Mouse (Mus musculus): ENCODE results near the gene Usp49. TPM values are rescaled to one million over a fixed set of nuclear protein-coding genes. Genes with fewer than 3 reads are reported as not detected.

The Usp49 gene
- polyA plus RNA-seq, 1 experiment = 8.8 TPM

- peaks cover 3% of the 10 kb centered on the region; the same call in 1 of the 2 replicates for H3K4me1 ChIP-seq (ENCODE audit: control insufficient read depth, insufficient read depth, low read length)
- H3K4me3 ChIP-seq (ENCODE audit: insufficient read depth, low read length) = no peak overlapping the region
- TF ChIP-seq POLR2A (IDR thresholded peaks at IDR 0.05; ENCODE audit: low read depth, low read length) (no peak), CTCF (IDR thresholded peaks at IDR 0.05; ENCODE audit: borderline replicate concordance, insufficient read depth, low read length) (no peak)
Measured at GRCm38 (mm10) chr17:47669166-47669565, 38.7 kb downstream of the Usp49 start.

GRCm38 (mm10) chr17:47671988-47672310 lies 41.5 kb downstream of the Usp49 start:
- Histone ChIP-seq H3K27ac (ENCODE audit: insufficient read depth, low read length) (no peak overlapping the region), H3K4me1 (ENCODE audit: control insufficient read depth, insufficient read depth, low read length) (peaks cover 3% of the 10 kb centered on the region; the same call in 1 of the 2 replicates), H3K4me3 (ENCODE audit: insufficient read depth, low read length) (peak overlapping the region; percentile 18)
- TF ChIP-seq CTCF (IDR thresholded peaks at IDR 0.05; ENCODE audit: borderline replicate concordance, insufficient read depth, low read length) = no peak
- TF ChIP-seq POLR2A (IDR thresholded peaks at IDR 0.05; ENCODE audit: low read depth, low read length) = no peak

More at GRCm38 (mm10) chr17:47669166-47669565, 38.7 kb downstream of the Usp49 start:
- H3K27ac ChIP-seq (ENCODE audit: insufficient read depth, low read length) = no peak overlapping the region

- TF ChIP-seq POLR2A (IDR thresholded peaks at IDR 0.05; ENCODE audit: low read depth, low read length) (peak; percentile 43; the same call in 1 of the 2 replicates), CTCF (IDR thresholded peaks at IDR 0.05; ENCODE audit: borderline replicate concordance, insufficient read depth, low read length) (no peak)
- Histone ChIP-seq H3K4me1 (ENCODE audit: control insufficient read depth, insufficient read depth, low read length) (peaks cover 3% of the 10 kb centered on the region; the same call in 1 of the 2 replicates), H3K27ac (ENCODE audit: insufficient read depth, low read length) (no peak overlapping the region), H3K4me3 (ENCODE audit: insufficient read depth, low read length) (peak overlapping the region; percentile 25)
Measured at GRCm38 (mm10) chr17:47672311-47673111, 42.0 kb downstream of the Usp49 start.

GRCm38 (mm10) chr17:47676581-47676980 lies 46.1 kb downstream of the Usp49 start:
- Histone ChIP-seq H3K27ac (ENCODE audit: insufficient read depth, low read length) (no peak overlapping the region), H3K4me3 (ENCODE audit: insufficient read depth, low read length) (no peak overlapping the region), H3K4me1 (ENCODE audit: control insufficient read depth, insufficient read depth, low read length) (peaks cover 3% of the 10 kb centered on the region; the same call in 1 of the 2 replicates)
- peak; percentile 55; the same call in 1 of the 2 replicates for TF ChIP-seq CTCF (IDR thresholded peaks at IDR 0.05; ENCODE audit: borderline replicate concordance, insufficient read depth, low read length)
- TF ChIP-seq POLR2A (IDR thresholded peaks at IDR 0.05; ENCODE audit: low read depth, low read length) = no peak

DNA sequence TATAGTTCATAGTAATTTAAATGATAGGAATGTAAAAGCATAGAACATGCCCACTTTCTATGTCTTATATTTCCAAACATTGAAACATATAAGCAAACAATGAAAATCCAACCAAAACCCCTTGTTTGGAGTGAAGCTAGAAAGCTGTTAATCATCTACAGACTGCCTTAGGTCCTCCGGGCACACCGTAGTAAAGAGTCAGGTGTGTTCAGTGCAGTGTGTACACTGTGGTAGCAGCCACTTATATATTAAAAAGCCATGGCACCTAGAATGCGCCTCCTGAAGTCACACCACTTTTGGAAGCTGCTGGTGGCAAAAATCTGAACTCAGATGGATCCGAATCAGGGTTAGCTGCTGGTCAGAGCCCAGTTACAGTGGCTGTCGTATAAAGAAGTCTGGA lies 47.7 kb downstream of the Usp49 start:
- no peak for TF ChIP-seq CTCF (IDR thresholded peaks at IDR 0.05; ENCODE audit: borderline replicate concordance, insufficient read depth, low read length)
- TF ChIP-seq POLR2A (IDR thresholded peaks at IDR 0.05; ENCODE audit: low read depth, low read length) = no peak
- H3K4me1 ChIP-seq (ENCODE audit: control insufficient read depth, insufficient read depth, low read length) = no peaks in the 10 kb centered on the region; the same call in 1 of the 2 replicates
- H3K4me3 ChIP-seq (ENCODE audit: insufficient read depth, low read length) = no peak overlapping the region
- no peak overlapping the region for H3K27ac ChIP-seq (ENCODE audit: insufficient read depth, low read length)

- Histone ChIP-seq H3K4me3 (ENCODE audit: insufficient read depth, low read length) (no peak overlapping the region), H3K27ac (ENCODE audit: insufficient read depth, low read length) (no peak overlapping the region), H3K4me1 (ENCODE audit: control insufficient read depth, insufficient read depth, low read length) (no peaks in the 10 kb centered on the region; the same call in 1 of the 2 replicates)
- TF ChIP-seq POLR2A (IDR thresholded peaks at IDR 0.05; ENCODE audit: low read depth, low read length) (no peak), CTCF (IDR thresholded peaks at IDR 0.05; ENCODE audit: borderline replicate concordance, insufficient read depth, low read length) (no peak)
Measured at GRCm38 (mm10) chr17:47678702-47679101, 48.2 kb downstream of the Usp49 start.

DNA sequence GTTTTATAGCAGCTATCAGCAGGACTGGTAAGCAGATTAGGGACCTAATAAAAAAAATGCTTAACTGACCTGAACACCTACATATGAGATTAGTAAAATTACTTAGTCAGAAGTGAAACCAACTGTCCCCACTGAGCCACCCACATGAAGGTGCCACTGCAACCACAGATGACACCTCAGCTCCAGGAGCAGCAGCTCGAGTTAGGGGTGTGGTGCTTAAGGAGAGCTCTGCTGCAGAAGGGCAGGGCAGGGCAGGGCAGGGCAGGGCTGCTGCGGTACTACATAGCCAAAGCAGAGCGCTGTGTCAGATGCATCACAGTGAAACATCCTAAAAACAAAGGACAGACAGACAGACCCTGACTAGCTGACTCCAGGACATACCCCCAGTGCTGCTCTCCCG lies 52.3 kb downstream of the Usp49 start:
- Histone ChIP-seq H3K27ac (ENCODE audit: insufficient read depth, low read length) (no peak overlapping the region), H3K4me1 (ENCODE audit: control insufficient read depth, insufficient read depth, low read length) (0 out of 2 replicates have a peak, but pooled peaks cover 4% of the 10 kb centered on the region), H3K4me3 (ENCODE audit: insufficient read depth, low read length) (no peak overlapping the region)
- TF ChIP-seq POLR2A (IDR thresholded peaks at IDR 0.05; ENCODE audit: low read depth, low read length) = no peak
- no peak for TF ChIP-seq CTCF (IDR thresholded peaks at IDR 0.05; ENCODE audit: borderline replicate concordance, insufficient read depth, low read length)

- H3K4me3 ChIP-seq (ENCODE audit: insufficient read depth, low read length) = peak overlapping the region; percentile 83
- TF ChIP-seq CTCF (IDR thresholded peaks at IDR 0.05; ENCODE audit: borderline replicate concordance, insufficient read depth, low read length) (no peak), POLR2A (IDR thresholded peaks at IDR 0.05; ENCODE audit: low read depth, low read length) (peak; percentile 88)
- peak overlapping the region; percentile 19 for H3K27ac ChIP-seq (ENCODE audit: insufficient read depth, low read length)
- H3K4me1 ChIP-seq (ENCODE audit: control insufficient read depth, insufficient read depth, low read length) = 0 out of 2 replicates have a peak, but pooled peaks cover 4% of the 10 kb centered on the region
Measured at GRCm38 (mm10) chr17:47687409-47688343, 57.2 kb downstream of the Usp49 start.

GRCm38 (mm10) chr17:47688344-47688607 lies 57.8 kb downstream of the Usp49 start, which contains the start of gene Tomm6:
Tomm6 (minus strand) TSS chr17:47688386.
- H3K4me3 ChIP-seq (ENCODE audit: insufficient read depth, low read length) = peak within 1 kb of the TSS; percentile 83
- TF ChIP-seq POLR2A (IDR thresholded peaks at IDR 0.05; ENCODE audit: low read depth, low read length) = no peak
- no peak for TF ChIP-seq CTCF (IDR thresholded peaks at IDR 0.05; ENCODE audit: borderline replicate concordance, insufficient read depth, low read length)
- H3K4me1 ChIP-seq (ENCODE audit: control insufficient read depth, insufficient read depth, low read length) = 0 out of 2 replicates have a peak, but pooled peaks cover 4% of the 10 kb centered on the region
- peak within 1 kb of the TSS; percentile 19 for H3K27ac ChIP-seq (ENCODE audit: insufficient read depth, low read length)

Measured in embryonic fibroblast, embryonic 13.5 days (primary cell).